Mouse (Mus musculus): Measurements from ENCODE around the gene Flywch2.

The Flywch2 gene

GRCm38 (mm10) chr17:23785561-23786471 lies at the start of gene Flywch2:
TSS of gene Flywch2 (minus strand) at chr17:23786081.
- no peak for DNase-seq (ENCODE audit: extremely low read depth, low read depth, low spot score)

DNA sequence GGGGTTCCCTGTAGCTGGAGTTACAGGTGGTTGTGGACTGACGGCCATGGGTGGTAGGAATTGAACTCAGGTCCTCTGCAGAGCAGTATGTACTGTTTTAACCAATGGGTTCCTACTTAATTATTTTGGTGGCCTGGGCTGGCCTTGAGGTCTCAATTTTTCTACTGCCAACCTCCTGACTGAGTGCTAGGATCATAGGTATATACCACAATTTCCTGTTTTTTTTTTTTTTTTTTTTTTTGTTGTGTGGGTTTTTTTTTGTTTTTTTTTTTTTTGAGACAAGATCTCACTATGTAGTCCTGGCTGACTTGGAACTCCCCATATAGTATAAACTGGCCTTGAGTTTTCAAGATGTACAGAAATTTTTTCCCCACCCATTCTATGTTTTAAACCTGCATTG lies 45.3 kb upstream of the Flywch2 start:
- no peak for DNase-seq (ENCODE audit: extremely low read depth, low read depth, low spot score)

GRCm38 (mm10) chr17:23829064-23829619 lies 43.3 kb upstream of the Flywch2 start, which contains the start of gene Elob:
TSS of gene Elob (minus strand) at chr17:23829136.
- DNase-seq (ENCODE audit: extremely low read depth, low read depth, low spot score): peak; percentile 30

- DNase-seq (ENCODE audit: extremely low read depth, low read depth, low spot score): no peak
Observed at GRCm38 (mm10) chr17:23828271-23829001, 42.6 kb upstream of the Flywch2 start.

- no peak for DNase-seq (ENCODE audit: extremely low read depth, low read depth, low spot score)
Observed at GRCm38 (mm10) chr17:23825591-23825990, 39.7 kb upstream of the Flywch2 start.

- DNase-seq (ENCODE audit: extremely low read depth, low read depth, low spot score): no peak
Observed at GRCm38 (mm10) chr17:23823614-23824013, 37.7 kb upstream of the Flywch2 start.

- DNase-seq (ENCODE audit: extremely low read depth, low read depth, low spot score): no peak
Observed at GRCm38 (mm10) chr17:23823018-23823417, 37.1 kb upstream of the Flywch2 start.

- DNase-seq (ENCODE audit: extremely low read depth, low read depth, low spot score): no peak
Observed at GRCm38 (mm10) chr17:23822094-23822493, 36.2 kb upstream of the Flywch2 start.

GRCm38 (mm10) chr17:23820731-23821130 lies 34.9 kb upstream of the Flywch2 start:
- no peak for DNase-seq (ENCODE audit: extremely low read depth, low read depth, low spot score)

DNA sequence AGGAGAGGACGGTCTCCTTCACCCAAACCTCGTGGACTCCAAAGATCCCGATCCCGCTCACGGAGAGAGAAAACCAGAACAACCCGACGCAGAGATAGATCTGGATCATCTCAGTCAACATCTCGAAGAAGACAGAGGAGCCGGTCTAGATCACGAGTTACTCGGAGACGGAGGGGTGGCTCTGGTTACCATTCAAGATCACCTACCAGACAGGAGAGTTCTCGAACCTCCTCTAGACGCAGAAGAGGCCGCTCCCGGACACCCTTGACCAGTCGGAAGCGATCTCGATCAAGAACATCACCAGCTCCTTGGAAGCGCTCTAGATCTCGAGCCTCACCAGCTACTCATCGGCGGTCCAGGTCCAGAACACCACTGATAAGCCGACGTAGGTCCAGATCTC lies 33.4 kb upstream of the Flywch2 start:
- DNase-seq (ENCODE audit: extremely low read depth, low read depth, low spot score): no peak

DNA sequence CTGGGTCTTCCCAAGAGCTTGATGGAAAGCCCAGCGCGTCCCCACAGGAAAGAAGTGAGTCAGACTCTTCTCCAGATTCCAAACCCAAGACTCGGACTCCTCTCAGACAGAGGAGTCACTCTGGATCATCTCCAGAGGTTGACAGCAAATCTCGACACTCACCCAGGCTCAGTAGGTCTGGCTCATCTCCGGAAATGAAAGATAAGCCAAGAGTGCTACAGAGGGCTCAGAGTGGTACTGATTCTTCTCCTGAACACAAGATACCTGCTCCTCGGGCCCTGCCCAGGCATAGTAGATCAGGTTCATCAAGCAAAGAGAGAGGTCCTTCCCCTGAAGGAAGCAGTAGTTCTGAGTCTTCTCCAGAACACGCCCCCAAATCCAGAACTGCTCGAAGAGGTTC lies 32.7 kb upstream of the Flywch2 start:
- DNase-seq (ENCODE audit: extremely low read depth, low read depth, low spot score): no peak

- no peak for DNase-seq (ENCODE audit: extremely low read depth, low read depth, low spot score)
Observed at GRCm38 (mm10) chr17:23815641-23816040, 29.8 kb upstream of the Flywch2 start.

DNA sequence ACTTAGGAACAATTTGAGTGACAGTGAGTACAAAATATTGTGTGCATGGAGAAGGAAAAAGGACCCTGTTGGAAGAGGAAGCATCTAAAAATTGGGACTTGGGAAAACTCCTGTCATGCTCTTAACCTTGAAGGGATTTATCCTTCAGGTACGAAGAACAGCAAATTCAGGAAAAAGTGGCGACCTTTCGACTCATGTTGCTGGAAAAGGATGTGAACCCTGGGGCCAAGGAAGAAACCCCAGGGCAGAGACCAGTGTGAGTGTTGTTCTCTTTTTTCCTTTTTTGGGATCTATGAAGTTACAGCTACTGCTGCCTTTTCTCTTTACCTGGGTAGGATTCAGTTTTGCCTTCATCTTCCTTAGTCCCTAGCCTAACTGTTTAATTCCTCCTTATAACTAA lies 22.0 kb upstream of the Flywch2 start:
- no peak for DNase-seq (ENCODE audit: extremely low read depth, low read depth, low spot score)

DNA sequence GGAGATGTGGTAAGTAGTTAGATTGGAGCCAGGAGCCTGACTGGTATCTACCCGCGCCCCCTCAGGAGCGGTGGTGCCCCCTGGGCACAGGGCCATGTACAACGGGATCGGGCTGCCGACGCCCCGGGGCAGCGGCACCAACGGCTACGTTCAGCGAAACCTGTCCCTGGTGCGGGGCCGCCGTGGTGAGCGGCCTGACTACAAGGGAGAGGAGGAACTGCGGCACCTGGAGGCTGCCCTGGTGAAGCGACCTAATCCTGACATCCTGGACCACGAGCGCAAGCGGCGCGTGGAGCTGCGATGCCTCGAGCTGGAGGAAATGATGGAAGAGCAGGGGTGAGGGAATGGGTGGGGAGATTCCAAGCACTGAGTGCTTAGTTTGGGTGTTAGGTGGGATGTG lies 21.0 kb upstream of the Flywch2 start:
- DNase-seq (ENCODE audit: extremely low read depth, low read depth, low spot score): no peak

- no peak for DNase-seq (ENCODE audit: extremely low read depth, low read depth, low spot score)
Observed at GRCm38 (mm10) chr17:23804426-23805085, 18.7 kb upstream of the Flywch2 start.

DNA sequence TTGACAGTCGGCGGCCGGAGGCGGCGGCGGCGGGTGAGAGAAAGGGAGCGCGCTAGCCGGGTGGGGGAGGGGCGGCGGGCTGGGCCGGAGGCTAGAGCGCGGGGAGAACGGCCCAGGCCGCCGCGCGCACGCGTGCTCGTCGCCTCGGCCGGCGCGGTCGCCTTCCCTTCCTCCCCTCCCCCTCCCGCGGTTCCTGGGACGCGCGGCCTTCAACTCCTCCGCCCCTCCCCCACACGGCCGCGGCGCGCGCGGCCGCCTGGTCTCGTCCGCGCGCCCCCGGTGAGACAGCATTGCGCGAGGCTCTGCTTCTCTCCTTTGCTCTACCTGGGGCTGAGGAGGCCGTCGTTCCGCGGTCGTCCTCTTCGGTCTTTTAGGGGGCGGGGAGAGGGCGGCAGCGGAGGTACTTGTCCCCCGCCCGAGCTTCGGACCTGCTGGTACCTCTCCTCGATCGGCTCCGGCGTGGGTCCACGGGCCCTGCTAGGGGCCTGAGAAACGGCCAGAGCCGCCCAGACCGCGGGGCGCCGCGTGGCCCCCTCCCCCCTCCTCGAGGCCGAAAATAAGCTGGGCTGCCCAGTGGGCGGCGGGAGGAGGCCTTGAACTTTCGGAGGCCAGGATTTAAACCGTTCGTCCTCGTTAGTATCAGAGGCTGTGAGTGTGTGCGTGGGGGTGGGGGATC lies 17.6 kb upstream of the Flywch2 start:
- DNase-seq (ENCODE audit: extremely low read depth, low read depth, low spot score): no peak

- DNase-seq (ENCODE audit: extremely low read depth, low read depth, low spot score): peak; percentile 96
Observed at GRCm38 (mm10) chr17:23802746-23803365, 17.0 kb upstream of the Flywch2 start.

DNA sequence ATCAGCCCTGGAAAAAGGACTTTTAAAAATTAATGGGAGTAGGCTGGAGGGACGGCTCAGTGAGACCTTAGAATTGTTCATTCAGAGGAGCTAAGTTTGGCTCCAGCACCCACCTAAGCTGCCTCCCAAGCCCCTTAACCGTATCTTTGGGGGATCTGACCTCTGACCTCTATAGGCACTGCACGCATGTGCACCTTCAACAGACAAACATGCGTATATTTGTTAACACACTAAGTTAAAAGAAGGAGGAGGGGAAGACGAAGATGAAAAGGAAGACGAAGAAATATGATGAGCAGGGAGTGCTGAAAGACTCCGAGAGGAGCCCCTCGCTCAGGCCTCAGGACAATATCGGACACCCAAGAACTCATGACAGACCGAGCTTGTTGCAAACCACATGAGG lies 15.7 kb upstream of the Flywch2 start:
- DNase-seq (ENCODE audit: extremely low read depth, low read depth, low spot score): no peak

- no peak for DNase-seq (ENCODE audit: extremely low read depth, low read depth, low spot score)
Observed at GRCm38 (mm10) chr17:23797316-23797715, 11.4 kb upstream of the Flywch2 start.

DNA sequence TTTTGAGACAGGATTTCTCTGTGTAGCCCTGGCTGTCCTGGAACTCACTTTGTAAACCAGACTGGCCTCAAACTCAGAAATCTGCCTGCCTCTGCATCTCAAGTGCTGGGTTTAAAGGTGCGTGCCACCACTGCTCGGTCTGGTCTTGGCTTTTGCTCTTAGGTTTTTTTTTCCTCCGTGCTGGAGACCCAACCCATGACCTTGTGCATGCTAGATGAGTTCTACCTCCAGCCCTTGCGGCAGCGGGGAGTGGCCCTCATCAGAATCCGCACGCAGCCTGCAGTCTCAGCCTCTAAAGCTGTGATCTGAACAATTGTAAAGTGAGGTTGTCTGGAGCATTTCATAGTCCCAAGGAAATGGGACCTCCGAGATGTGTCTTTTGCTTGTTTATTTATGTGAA lies 9.4 kb upstream of the Flywch2 start:
- DNase-seq (ENCODE audit: extremely low read depth, low read depth, low spot score): no peak
